Comparison of ENCODE assay signal across 18 mouse cellular contexts in the genomic region with DNA sequence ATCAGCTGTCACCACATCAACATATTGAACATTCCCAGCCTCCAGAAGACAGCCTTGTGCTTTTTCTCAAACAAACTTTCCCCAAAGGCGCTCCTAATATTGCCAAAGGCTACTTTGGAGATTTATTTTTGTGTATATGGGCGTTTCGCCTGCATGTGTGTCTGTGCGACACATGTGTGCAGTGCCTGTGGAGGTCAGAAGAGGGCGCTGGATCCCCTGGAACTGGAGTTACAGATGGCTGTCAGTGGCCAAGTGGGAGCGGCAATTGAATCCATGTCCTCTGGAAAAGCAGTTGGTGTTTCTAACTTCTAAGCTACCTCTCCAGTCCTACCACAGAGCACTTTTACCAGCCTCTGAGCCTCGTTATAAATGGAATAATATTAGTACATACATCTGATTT. TPM values are rescaled to one million over a fixed set of nuclear protein-coding genes. Genes with fewer than 3 reads are reported as not detected.
DNase-seq lines count a peak whose midpoint lies in the region; ATAC-seq and TF ChIP-seq lines count a peak whose summit lies in the region.
"Had no signal": no experiment of that assay in that cellular context is flagged by ENCODE, and none has a peak within 500 bp of the region (broad histone marks: within the 10 kb centered on the region; RNA-seq: fewer than 3 reads in every experiment).

No protein-coding gene starts in this region.

- H3K27ac ChIP-seq in gastrocnemius, adult 2 months: no peak overlapping the region
- no peak overlapping the region for H3K27ac ChIP-seq in liver, embryonic 12.5 days
- H3K27ac ChIP-seq: forebrain, embryonic 12.5 days; hindbrain, embryonic 12.5 days; liver, embryonic 15.5 days had no signal

- no peaks in the 10 kb centered on the region for H3K9me3 ChIP-seq in liver, embryonic 12.5 days (replicated peaks)
- H3K9me3 ChIP-seq: forebrain, embryonic 12.5 days; hindbrain, embryonic 12.5 days; liver, embryonic 15.5 days had no signal

- DNase-seq in gastrocnemius, adult 2 months: no peak
- DNase-seq in gastrocnemius, postnatal 14 days: no peak
- DNase-seq in liver: peak; percentile 18
- peak; percentile 12 for DNase-seq in 416B (ENCODE audit: low read depth)
- peak; percentile 20 for DNase-seq in NIH3T3 (ENCODE audit: low read depth)
- no peak for DNase-seq in yolk sac, embryonic 10.5 days (ENCODE audit: low spot score)
- no peak for DNase-seq in heart, postnatal 25 days (ENCODE audit: low spot score)
- DNase-seq: gastrocnemius, postnatal 10 days; kidney, postnatal 14 days; thymus, postnatal 25 days had no signal

- H3K4me2 ChIP-seq in liver, embryonic 12.5 days: no peak overlapping the region
- H3K4me2 ChIP-seq: forebrain, embryonic 12.5 days; heart, embryonic 11.5 days; hindbrain, embryonic 12.5 days; liver, embryonic 15.5 days had no signal

- TF ChIP-seq CTCF in gastrocnemius, adult 2 months (IDR thresholded peaks at IDR 0.05): peak; percentile 33; the same call in 1 of the 2 replicates

- WGBS in liver, embryonic 12.5 days (ENCODE audit: insufficient replicate concordance): 72% methylated on average over 7 of the region's 7 CpGs

- no peak overlapping the region for H3K4me3 ChIP-seq in gastrocnemius, adult 2 months
- H3K4me3 ChIP-seq in liver, embryonic 12.5 days: no peak overlapping the region
- H3K4me3 ChIP-seq: forebrain, embryonic 12.5 days; hindbrain, embryonic 12.5 days; liver, embryonic 15.5 days; megakaryocyte, embryonic 14.5 days had no signal

- H3K4me1 ChIP-seq in liver, embryonic 12.5 days: peaks cover 6% of the 10 kb centered on the region; the same call in 1 of the 2 replicates
- H3K4me1 ChIP-seq: liver, embryonic 15.5 days had no signal

- H3K9ac ChIP-seq in liver, embryonic 12.5 days: no peak overlapping the region
- H3K9ac ChIP-seq: forebrain, embryonic 12.5 days; hindbrain, embryonic 12.5 days; liver, embryonic 15.5 days had no signal

- H3K36me3 ChIP-seq in liver, embryonic 12.5 days: no peaks in the 10 kb centered on the region
- H3K36me3 ChIP-seq: forebrain, embryonic 12.5 days; hindbrain, embryonic 12.5 days; liver, embryonic 15.5 days had no signal

- no peak for ATAC-seq in liver, embryonic 12.5 days
- ATAC-seq: activated CD4-positive, CD25-positive, alpha-beta regulatory T cell, adult 4 months had no signal

- no peaks in the 10 kb centered on the region for H3K27me3 ChIP-seq in liver, embryonic 12.5 days (replicated peaks)
- H3K27me3 ChIP-seq: CH12.LX; forebrain, embryonic 12.5 days; hindbrain, embryonic 12.5 days; liver, embryonic 15.5 days had no signal

- intact Hi-C loops in gastrocnemius, adult 2 months (cut with DNase I): no loop called here
- intact Hi-C loops in gastrocnemius, postnatal 14 days (cut with DNase I; ENCODE audit: low total_unique reads): no loop called here
- intact Hi-C loops in heart, postnatal 25 days (cut with DNase I): no loop called here

RNA-seq across cellular contexts. Expression of a gene that starts 38.7 kb away (rescaled TPM):
- total RNA-seq in gastrocnemius, adult 2 months (2021): 10 to 100 TPM; 61.0 to 61.2 TPM
- total RNA-seq in gastrocnemius, postnatal 14 days (2021): 10 to 100 TPM; 61.1 to 65.0 TPM
- polyA plus RNA-seq in liver, embryonic 12.5 days (2016; fragmentation: Nextera tagmentation; extraction: Ambion mirVana): 57.4 and 65.1 TPM in 2 replicates
- total RNA-seq in heart, postnatal 25 days (2021): 10 to 100 TPM; 76.8 to 80.7 TPM

RNA-seq across cellular contexts. Expression of a gene that starts 39.1 kb away (rescaled TPM):
- total RNA-seq in gastrocnemius, adult 2 months (2021): under 1 TPM; 0.86 to 0.92 TPM
- total RNA-seq in gastrocnemius, postnatal 14 days (2021): 1 to 10 TPM; 1.4 to 2.1 TPM
- 2.0 TPM in 2 replicates for polyA plus RNA-seq in liver, embryonic 12.5 days (2016; fragmentation: Nextera tagmentation; extraction: Ambion mirVana)
- 1 to 10 TPM in 1 of 2 experiments, under 1 TPM in 1; 0.65 to 1.2 TPM for total RNA-seq in heart, postnatal 25 days (2021)

Comparison
In these comparisons a context has a peak if more than half of its experiments do, and no peak if none do; other contexts are left out.
1. DNase-seq: peak in liver (single experiment), 416B (single experiment) and NIH3T3 (single experiment); none in gastrocnemius, adult 2 months (single experiment), gastrocnemius, postnatal 14 days (single experiment), yolk sac, embryonic 10.5 days (single experiment) and heart, postnatal 25 days (single experiment).